Mouse (Mus musculus) midbrain, embryonic 15.5 days (tissue): ENCODE data around the gene Mllt10. TPM values are rescaled to one million over a fixed set of nuclear protein-coding genes. Genes with fewer than 3 reads are reported as not detected.

Experiments
- ATAC-seq: fragments of 200-750 bp; cut with Nextera tagmentation; replicated peaks from 2 replicates; pipeline ENCODE4 v1.8.0; 2017; ENCODE audit warnings: moderate TSS enrichment
- H3K27ac ChIP-seq: fragments of 300-500 bp; sonication (generic); 2 replicates; pipeline ENCODE4 v1.5.1; 2015; ENCODE audit warnings: mild to moderate bottlenecking, inconsistent platforms
- H3K27me3 ChIP-seq: fragments of 300-500 bp; sonication (generic); replicated peaks from 2 replicates; pipeline ENCODE4 v1.6.1; 2015; ENCODE audit warnings: inconsistent platforms
- H3K36me3 ChIP-seq: fragments of 300-500 bp; sonication (generic); replicated peaks from 2 replicates; pipeline ENCODE4 v1.6.1; 2015; ENCODE audit warnings: inconsistent platforms
- H3K4me1 ChIP-seq: fragments of 300-500 bp; sonication (generic); 2 replicates; pipeline ENCODE4 v1.6.1; 2015; ENCODE audit warnings: inconsistent platforms
- H3K4me2 ChIP-seq: fragments of 300-500 bp; sonication (generic); 2 replicates; pipeline ENCODE4 v1.6.1; 2015; ENCODE audit warnings: inconsistent platforms, mild to moderate bottlenecking, moderate library complexity
- H3K4me3 ChIP-seq: fragments of 300-500 bp; sonication (generic); 2 replicates; pipeline ENCODE4 v1.5.1; 2015; ENCODE audit warnings: mild to moderate bottlenecking, inconsistent platforms
- H3K9ac ChIP-seq: fragments of 300-500 bp; sonication (generic); 2 replicates; pipeline ENCODE4 v1.6.1; 2015; ENCODE audit warnings: mild to moderate bottlenecking, inconsistent platforms
- H3K9me3 ChIP-seq: fragments of 300-500 bp; sonication (generic); 2 replicates; pipeline ENCODE4 v1.6.1; 2016; ENCODE audit warnings: inconsistent platforms
- WGBS: fragments of 180-500 bp; shearing (Covaris S2); methylation state at CpG from one replicate; pipeline ENCODE4 v1.1.7; 2015; ENCODE audit warnings: mixed read lengths; 5-methylcytosine and 5-hydroxymethylcytosine counted together
- polyA plus RNA-seq: library from polyadenylated mRNA; unstranded; fragments of >200 nt; fragmentation: Nextera tagmentation; extraction: Ambion mirVana; gene quantifications from 2 replicates; pipeline ENCODE4 v1.2.1, GENCODE M21; 2015

The Mllt10 gene
- polyA plus RNA-seq: 49.9 and 53.1 TPM in 2 replicates

DNA sequence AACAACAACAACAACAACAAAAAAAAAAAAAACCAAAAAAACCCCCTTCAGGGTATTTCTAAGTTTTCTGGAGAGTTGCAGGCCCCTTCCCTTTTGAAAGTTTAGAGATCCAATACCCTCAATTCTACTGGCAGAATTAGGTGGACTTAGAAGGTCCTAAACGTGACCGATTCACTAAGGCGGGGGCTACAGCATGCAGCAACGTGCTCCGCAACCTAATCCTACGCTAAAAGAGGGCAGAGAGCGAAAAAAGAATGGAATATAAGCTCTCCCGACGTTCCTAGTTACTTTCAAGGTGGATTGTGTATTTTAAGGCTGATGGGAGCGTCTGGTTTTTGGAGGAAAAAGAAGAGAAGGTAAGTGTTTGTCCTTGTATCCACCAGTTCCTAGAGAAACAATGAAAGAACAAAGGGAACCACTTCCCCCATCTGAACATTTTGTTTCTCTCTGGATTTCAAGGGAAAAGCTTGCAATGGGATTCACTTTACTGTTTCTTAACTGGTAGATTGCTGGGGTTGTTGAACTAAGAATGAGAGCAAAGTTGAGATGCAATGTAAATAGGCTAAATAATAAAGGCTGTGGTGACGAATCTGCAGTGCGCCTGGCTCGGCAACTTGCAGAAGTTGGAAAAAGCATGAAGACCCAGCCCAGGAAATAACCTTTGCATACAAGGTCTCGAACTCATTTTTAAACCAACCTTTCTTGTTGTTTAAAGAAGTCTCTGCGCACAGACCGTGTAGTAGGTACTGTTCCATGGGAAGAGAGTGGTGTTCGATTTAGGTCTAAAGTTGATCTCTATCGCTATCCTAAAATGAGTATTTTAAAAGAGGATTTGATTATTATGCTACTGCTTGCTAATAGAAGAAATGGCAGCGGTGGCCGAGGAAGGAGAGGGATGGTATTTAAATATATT is at the start of gene Mllt10:
Mllt10 (plus strand) TSS at position 222 of the 913 bp plus-strand sequence.
- WGBS: 8% methylated on average over 20 of the region's 20 CpGs
- H3K4me3 ChIP-seq: peak within 1 kb of the TSS; percentile 76
- no peaks in the 10 kb centered on the region for H3K36me3 ChIP-seq
- H3K27me3 ChIP-seq: no peaks in the 10 kb centered on the region
- peaks cover 33% of the 10 kb centered on the region for H3K4me1 ChIP-seq
- H3K4me2 ChIP-seq: peak within 1 kb of the TSS; percentile 79
- peak within 1 kb of the TSS; percentile 75 for H3K9ac ChIP-seq
- H3K27ac ChIP-seq: peak within 1 kb of the TSS; percentile 99
- no peaks in the 10 kb centered on the region for H3K9me3 ChIP-seq
- ATAC-seq: no peak

DNA sequence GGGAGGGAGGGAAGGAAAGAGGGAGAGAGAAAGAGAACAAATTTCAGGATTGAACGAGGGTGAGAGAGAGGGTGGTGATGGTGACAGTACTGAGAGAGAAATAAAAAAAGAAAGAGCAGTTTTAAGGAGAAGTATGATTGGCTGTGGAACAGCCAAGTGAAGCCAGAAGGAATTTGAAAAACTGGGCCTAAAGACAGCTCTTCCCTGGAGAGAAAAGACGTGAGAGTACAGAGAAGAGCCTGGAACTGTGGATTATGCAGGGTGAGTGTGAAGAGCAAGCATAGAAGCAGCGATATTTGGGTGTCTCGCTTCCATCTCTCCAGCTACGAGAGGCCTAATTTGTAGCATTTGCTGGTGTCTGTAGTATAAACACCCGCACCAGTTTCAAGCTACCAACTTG is 43.8 kb upstream of the Mllt10 start:
- no peak overlapping the region for H3K4me2 ChIP-seq
- H3K4me1 ChIP-seq: no peaks in the 10 kb centered on the region
- no peak overlapping the region for H3K27ac ChIP-seq
- H3K9me3 ChIP-seq: no peaks in the 10 kb centered on the region
- no peak for ATAC-seq
- H3K9ac ChIP-seq: no peak overlapping the region
- no peaks in the 10 kb centered on the region for H3K27me3 ChIP-seq
- H3K36me3 ChIP-seq: no peaks in the 10 kb centered on the region
- no peak overlapping the region for H3K4me3 ChIP-seq
- 90% methylated on average over 6 of the region's 6 CpGs for WGBS

DNA sequence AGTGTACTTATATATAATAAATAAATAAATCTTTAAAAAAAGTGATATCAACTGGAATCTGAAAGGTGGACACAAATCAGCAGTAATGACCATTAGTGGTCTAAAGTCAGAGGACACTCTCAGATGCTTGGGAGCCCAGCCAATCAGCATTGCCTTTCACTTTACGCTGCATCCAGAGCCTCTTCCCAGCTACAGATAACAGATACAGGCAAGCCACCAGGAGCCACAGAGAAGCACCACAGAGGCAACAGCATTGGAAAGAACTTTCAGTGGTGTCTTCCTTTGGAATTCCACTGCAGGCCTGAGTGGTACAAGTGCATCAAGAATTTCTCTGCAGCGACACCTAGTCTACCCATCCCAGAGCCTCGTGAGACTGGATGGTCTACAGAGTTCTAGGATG is 42.2 kb upstream of the Mllt10 start:
- WGBS: 91% methylated on average over 3 of the region's 3 CpGs
- Histone ChIP-seq H3K9me3 (no peaks in the 10 kb centered on the region), H3K4me1 (no peaks in the 10 kb centered on the region), H3K27ac (no peak overlapping the region), H3K27me3 (no peaks in the 10 kb centered on the region), H3K9ac (no peak overlapping the region), H3K4me2 (no peak overlapping the region), H3K4me3 (no peak overlapping the region), H3K36me3 (no peaks in the 10 kb centered on the region)
- no peak for ATAC-seq

DNA sequence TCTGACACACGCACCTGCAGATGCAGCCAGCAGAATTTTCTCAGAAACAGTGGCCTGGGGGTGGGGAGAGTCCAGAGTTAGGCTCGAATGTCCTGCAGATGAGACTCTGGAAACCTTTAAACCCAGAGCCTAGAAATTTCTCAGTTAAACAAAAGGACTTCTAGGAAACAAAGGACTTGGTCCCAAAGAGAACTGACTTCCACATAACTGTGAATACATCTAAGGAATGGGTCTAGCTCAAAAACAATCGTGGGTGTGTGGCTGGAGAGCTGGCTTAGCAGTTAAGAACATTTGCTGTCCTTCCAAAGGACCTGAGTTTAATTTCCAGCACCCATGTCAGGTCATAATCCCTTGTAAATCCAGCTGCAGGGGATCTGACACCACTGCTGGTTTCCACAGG is 39.5 kb upstream of the Mllt10 start:
- Histone ChIP-seq H3K9me3 (no peaks in the 10 kb centered on the region), H3K27me3 (no peaks in the 10 kb centered on the region), H3K27ac (no peak overlapping the region), H3K4me2 (no peak overlapping the region), H3K9ac (no peak overlapping the region), H3K36me3 (no peaks in the 10 kb centered on the region), H3K4me3 (no peak overlapping the region), H3K4me1 (no peaks in the 10 kb centered on the region)
- ATAC-seq: no peak
- 43% methylated on average over 3 of the region's 3 CpGs for WGBS

DNA sequence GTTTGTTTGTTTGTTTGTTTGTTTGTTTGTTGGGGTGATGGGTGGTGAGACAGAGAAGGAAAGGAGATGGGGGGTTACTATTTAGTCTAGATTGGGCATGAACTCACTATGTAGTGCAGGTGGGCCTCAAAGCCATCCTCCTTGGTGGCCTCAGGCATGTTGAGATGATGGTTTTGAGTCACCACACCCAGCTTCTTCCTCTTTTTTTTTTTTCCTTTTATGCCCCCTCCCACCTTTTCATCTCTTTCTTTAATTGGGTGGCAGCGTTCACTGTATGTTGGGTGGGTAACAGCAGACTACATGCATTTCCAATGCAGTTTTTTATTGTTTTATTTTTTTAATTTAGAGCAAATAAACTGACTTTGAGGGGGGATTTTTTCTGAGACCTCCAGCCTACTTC is 38.4 kb upstream of the Mllt10 start:
- 86% methylated on average over 1 of the region's 1 CpGs for WGBS
- ATAC-seq: no peak
- H3K36me3 ChIP-seq: no peaks in the 10 kb centered on the region
- no peak overlapping the region for H3K9ac ChIP-seq
- no peaks in the 10 kb centered on the region for H3K27me3 ChIP-seq
- no peak overlapping the region for H3K4me2 ChIP-seq
- H3K4me3 ChIP-seq: no peak overlapping the region
- no peaks in the 10 kb centered on the region for H3K4me1 ChIP-seq
- H3K9me3 ChIP-seq: no peaks in the 10 kb centered on the region
- no peak overlapping the region for H3K27ac ChIP-seq

DNA sequence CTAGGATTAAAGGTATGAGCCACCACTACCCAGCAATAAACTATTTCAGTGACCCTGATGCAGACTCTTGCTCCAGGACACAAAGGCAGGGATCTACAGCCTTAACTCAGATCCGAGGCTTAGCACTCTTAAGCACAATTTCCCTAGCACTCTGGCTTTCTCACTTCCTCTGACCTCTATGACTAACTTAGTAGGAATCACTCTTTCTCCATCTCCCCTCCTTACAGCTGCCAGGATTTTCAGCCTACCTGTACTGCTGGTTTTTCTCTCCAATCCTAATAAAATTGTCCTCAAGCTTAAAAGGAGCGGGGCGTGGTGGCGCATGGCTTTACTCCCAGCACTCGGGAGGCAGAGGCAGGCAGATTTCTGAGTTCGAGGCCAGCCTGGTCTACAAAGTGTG is 37.7 kb upstream of the Mllt10 start:
- H3K4me1 ChIP-seq: no peaks in the 10 kb centered on the region
- 96% methylated on average over 6 of the region's 6 CpGs for WGBS
- no peaks in the 10 kb centered on the region for H3K27me3 ChIP-seq
- no peaks in the 10 kb centered on the region for H3K36me3 ChIP-seq
- H3K4me2 ChIP-seq: no peak overlapping the region
- no peak overlapping the region for H3K4me3 ChIP-seq
- H3K9me3 ChIP-seq: no peaks in the 10 kb centered on the region
- H3K27ac ChIP-seq: no peak overlapping the region
- no peak for ATAC-seq
- H3K9ac ChIP-seq: no peak overlapping the region

DNA sequence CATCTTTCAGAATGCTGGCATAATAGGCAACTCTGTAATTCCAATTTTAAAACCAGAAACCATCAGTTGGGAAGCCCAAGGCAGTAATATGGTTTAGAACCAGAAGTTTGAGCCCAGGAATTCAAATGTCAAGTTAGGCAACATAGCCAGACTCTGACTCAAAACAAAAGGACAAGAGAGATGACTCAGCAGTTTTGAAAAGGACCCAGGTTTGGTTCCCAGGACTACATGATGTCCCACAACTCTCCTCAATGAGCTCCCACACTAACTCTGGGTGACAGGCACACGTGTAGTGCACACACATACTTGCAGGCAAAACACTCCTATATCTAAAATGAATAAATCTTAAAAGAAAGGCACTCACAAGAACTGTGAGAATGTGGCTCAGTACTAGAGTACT is 35.9 kb upstream of the Mllt10 start:
- Histone ChIP-seq H3K4me2 (no peak overlapping the region), H3K4me1 (no peaks in the 10 kb centered on the region), H3K9ac (no peak overlapping the region), H3K9me3 (no peaks in the 10 kb centered on the region), H3K4me3 (no peak overlapping the region), H3K27ac (no peak overlapping the region), H3K27me3 (no peaks in the 10 kb centered on the region), H3K36me3 (no peaks in the 10 kb centered on the region)
- 90% methylated on average over 1 of the region's 1 CpGs for WGBS
- ATAC-seq: no peak

DNA sequence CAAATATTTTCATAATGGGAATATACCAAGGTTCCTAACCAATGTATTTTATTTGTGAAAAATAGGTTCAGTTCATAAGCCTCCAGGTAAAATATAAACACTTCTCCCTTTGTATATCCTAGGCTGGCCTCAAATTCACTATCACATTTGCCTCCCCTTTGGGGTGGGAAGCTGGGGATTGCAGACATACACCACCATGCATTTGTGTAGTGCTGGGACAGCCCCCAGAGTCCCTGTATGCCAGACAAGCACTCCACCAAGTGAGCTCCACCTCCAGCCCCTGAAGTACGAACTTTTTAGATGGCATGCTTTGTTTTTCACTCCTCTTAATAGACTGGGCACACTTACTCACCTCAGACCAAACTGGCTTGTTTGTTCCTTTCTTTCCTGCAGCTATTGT is 32.2 kb upstream of the Mllt10 start:
- Histone ChIP-seq H3K9ac (no peak overlapping the region), H3K27me3 (no peaks in the 10 kb centered on the region), H3K4me1 (peaks cover 17% of the 10 kb centered on the region), H3K27ac (no peak overlapping the region), H3K4me3 (no peak overlapping the region), H3K4me2 (no peak overlapping the region), H3K9me3 (no peaks in the 10 kb centered on the region), H3K36me3 (no peaks in the 10 kb centered on the region)
- no peak for ATAC-seq
- WGBS: 68% methylated on average over 1 of the region's 1 CpGs

DNA sequence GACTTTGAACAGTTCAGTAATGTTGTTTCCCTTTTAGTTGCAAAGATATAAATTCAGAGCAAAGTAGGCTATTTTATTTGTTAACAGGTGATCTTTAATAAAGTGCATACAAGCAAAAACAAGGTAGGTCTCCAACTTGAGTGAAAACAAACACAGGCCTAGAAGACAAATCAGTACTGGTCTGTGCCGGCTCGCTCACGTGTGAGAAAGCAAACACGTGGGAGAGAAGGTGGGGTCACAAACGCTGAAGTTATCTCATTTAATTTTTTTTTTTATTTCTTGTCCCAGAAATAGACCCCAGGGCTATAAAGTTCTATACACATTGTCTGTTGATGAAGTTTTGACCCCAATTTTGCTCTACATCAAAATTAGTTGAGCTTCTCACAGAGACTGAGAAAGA is 29.9 kb upstream of the Mllt10 start:
- peaks cover 24% of the 10 kb centered on the region for H3K4me1 ChIP-seq
- H3K27ac ChIP-seq: no peak overlapping the region
- H3K9ac ChIP-seq: no peak overlapping the region
- H3K4me2 ChIP-seq: peak overlapping the region; percentile 98; the same call in 1 of the 2 replicates
- 22% methylated on average over 5 of the region's 5 CpGs for WGBS
- no peak for ATAC-seq
- no peaks in the 10 kb centered on the region for H3K9me3 ChIP-seq
- H3K4me3 ChIP-seq: no peak overlapping the region
- no peaks in the 10 kb centered on the region for H3K36me3 ChIP-seq
- H3K27me3 ChIP-seq: no peaks in the 10 kb centered on the region

DNA sequence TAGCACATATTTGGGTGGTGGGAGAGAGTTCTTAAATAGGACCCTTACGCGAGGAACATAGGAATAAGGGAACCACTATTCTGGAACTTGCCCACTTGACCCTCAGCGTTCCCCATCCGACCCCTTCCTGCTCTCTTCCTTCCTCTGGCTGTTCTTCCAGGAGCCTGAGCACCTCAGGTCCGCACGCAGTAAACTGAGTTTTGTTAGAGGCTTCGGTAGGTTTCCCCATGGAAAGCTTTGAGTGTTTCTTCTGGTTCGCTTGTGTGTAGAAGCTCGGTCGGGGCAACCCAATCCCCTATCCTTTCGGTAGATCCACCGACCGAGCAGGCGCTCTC is 29.3 kb upstream of the Mllt10 start:
- ATAC-seq: no peak
- Histone ChIP-seq H3K27ac (0 out of 2 replicates have a peak overlapping the region, but pooled peaks have one; percentile 95), H3K4me2 (peak overlapping the region; percentile 98), H3K9ac (peak overlapping the region; percentile 66; the same call in 1 of the 2 replicates), H3K27me3 (no peaks in the 10 kb centered on the region), H3K4me1 (peaks cover 24% of the 10 kb centered on the region), H3K4me3 (peak overlapping the region; percentile 62), H3K9me3 (no peaks in the 10 kb centered on the region), H3K36me3 (no peaks in the 10 kb centered on the region)
- WGBS: 2% methylated on average over 14 of the region's 14 CpGs

DNA sequence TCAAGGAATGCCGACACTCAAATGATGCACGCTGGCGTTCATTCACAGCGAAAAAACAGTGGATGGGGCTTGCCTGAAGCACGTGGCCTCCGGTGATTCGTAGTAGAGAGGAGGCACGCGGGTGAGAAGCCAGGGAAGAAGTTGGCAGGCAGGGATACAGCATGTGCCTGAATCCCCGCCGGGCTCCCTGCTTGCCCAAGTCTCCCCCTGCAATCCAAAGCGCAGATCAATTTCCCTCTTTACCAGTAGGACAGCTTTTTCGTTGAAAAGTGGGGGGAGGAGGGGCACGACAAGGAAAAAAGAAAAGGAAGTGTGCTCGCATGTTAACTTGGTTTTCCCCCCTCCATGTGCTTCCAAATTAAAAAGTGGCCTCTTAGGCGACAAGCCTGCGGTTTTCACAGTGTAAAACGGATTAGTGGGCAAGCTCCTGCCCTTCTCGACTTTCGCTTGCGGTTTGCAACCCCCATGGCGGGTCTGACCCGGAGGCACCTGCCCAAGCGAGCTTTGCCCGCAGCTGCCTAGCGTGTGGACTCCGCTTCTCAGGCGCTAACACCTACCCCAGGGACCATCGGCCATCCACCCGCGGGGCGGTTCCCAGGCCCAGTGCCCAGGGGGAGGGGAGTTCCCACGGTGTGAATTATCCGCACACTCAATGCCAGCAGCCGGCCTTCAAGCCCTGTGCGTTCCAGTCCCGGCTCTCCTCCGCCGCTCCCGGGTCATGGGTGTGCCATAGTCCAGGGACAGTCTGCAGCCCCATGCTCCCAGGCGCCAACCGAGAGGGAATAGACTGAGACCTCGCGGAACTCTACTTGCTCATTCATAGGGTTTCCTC is 28.7 kb upstream of the Mllt10 start:
- ATAC-seq: peak; percentile 28
- Histone ChIP-seq H3K27ac (peak overlapping the region; percentile 95), H3K4me1 (peaks cover 29% of the 10 kb centered on the region)

DNA sequence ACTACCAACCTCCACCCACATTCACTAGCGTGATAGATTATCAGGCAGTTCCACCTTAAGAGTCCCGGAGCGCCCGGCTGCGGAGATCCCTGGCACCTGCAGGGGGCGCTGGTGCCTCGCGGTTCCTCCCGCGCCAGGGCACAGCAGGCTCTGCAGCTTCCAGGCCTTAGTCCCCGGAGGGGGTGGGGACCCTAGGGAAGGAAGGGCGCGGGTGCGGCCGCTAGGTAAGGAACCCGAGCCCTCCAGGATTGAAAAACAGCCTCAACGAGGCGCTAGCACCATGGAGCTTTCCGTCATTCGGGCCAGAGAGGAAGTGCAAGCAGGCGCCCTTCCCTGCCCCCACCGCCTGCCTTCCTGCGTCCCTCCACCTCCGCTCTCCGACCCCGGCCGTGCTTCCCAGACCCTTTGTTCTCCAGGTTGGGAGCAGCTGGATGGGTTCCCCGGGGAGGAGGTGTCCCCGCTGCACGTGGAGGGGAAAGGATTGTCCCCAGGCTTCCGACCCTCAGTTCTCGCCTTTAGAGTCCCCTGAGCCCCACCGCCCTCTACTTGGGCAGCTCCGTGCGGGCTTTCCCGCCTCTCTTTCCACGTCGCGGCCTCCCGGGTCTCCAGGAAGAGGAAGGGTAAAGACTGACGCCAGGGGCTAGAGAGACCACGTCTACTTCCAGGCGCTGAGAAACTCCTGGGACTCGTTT is 27.4 kb upstream of the Mllt10 start:
- WGBS: under 1% methylated on average over 44 of the region's 44 CpGs
- peak; percentile 84 for ATAC-seq

More for the DNA sequence above, 28.7 kb upstream of the Mllt10 start:
- H3K27me3 ChIP-seq: no peaks in the 10 kb centered on the region
- no peaks in the 10 kb centered on the region for H3K36me3 ChIP-seq
- peak overlapping the region; percentile 66 for H3K9ac ChIP-seq
- peak overlapping the region; percentile 98 for H3K4me2 ChIP-seq
- H3K4me3 ChIP-seq: peak overlapping the region; percentile 62
- H3K9me3 ChIP-seq: no peaks in the 10 kb centered on the region
- 1% methylated on average over 44 of the region's 44 CpGs for WGBS

More for the DNA sequence above, 27.4 kb upstream of the Mllt10 start:
- H3K4me1 ChIP-seq: peaks cover 39% of the 10 kb centered on the region
- H3K4me2 ChIP-seq: peak overlapping the region; percentile 98
- peak overlapping the region; percentile 66 for H3K9ac ChIP-seq
- no peaks in the 10 kb centered on the region for H3K27me3 ChIP-seq
- H3K9me3 ChIP-seq: no peaks in the 10 kb centered on the region
- H3K27ac ChIP-seq: peak overlapping the region; percentile 95
- H3K4me3 ChIP-seq: peak overlapping the region; percentile 62
- no peaks in the 10 kb centered on the region for H3K36me3 ChIP-seq
